14 mouse cellular contexts compared by ENCODE assay signal in the genomic region with DNA sequence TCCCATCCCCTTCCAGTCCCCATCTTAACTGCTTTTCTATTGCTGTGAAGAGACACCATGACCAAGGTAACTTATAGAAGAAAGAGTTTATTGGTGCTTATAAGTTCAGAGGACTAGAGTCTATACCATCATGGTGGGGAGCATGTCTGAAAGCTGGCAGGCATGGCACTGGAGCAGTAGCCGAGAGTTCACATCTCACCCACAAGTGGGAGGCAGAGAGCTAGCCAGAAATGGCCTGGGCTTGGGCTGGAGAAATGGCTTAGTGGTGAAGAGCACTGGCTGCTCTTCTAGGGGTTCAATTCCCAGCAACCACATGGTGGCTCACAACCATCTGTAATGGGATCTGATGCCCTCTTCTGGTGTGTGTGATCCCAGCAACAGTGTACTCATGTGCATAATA. TPM values are rescaled to one million over a fixed set of nuclear protein-coding genes. Genes with fewer than 3 reads are reported as not detected.
A peak's percentile ranks its signal among the peaks of the same experiment; 100 is the strongest.
DNase-seq lines count a peak whose midpoint lies in the region; ATAC-seq and TF ChIP-seq lines count a peak whose summit lies in the region.
"Had no signal": no experiment of that assay in that cellular context is flagged by ENCODE, and none has a peak within 500 bp of the region (broad histone marks: within the 10 kb centered on the region; RNA-seq: fewer than 3 reads in every experiment).

No protein-coding gene starts in this region.

- no peak overlapping the region for H3K9ac ChIP-seq in lung, embryonic 14.5 days
- peak overlapping the region; percentile 67 for H3K9ac ChIP-seq in liver, embryonic 11.5 days (ENCODE audit: low read depth, low read length)
- no peak overlapping the region for H3K9ac ChIP-seq in stomach, postnatal 0 days (ENCODE audit: low read length)
- H3K9ac ChIP-seq: embryonic facial prominence, embryonic 15.5 days had no signal

- H3K4me1 ChIP-seq in lung, embryonic 14.5 days (ENCODE audit: insufficient read depth), result no peaks in the 10 kb centered on the region
- H3K4me1 ChIP-seq in liver, embryonic 11.5 days (replicated peaks; ENCODE audit: control insufficient read depth, insufficient read depth, low read length), result peaks cover 57% of the 10 kb centered on the region
- no peaks in the 10 kb centered on the region; the same call in 1 of the 2 replicates for H3K4me1 ChIP-seq in stomach, postnatal 0 days (replicated peaks; ENCODE audit: control insufficient read depth, insufficient read depth)

- H3K4me2 ChIP-seq in lung, embryonic 14.5 days, result peak overlapping the region; percentile 18; the same call in 1 of the 2 replicates
- H3K4me2 ChIP-seq in liver, embryonic 11.5 days, result peak overlapping the region; percentile 73
- H3K4me2 ChIP-seq in stomach, postnatal 0 days (replicated peaks; ENCODE audit: low read depth), result no peak overlapping the region
- H3K4me2 ChIP-seq: embryonic facial prominence, embryonic 15.5 days had no signal

- peaks cover 39% of the 10 kb centered on the region for H3K27me3 ChIP-seq in lung, embryonic 14.5 days (ENCODE audit: insufficient read depth, low read length)
- peaks cover 7% of the 10 kb centered on the region for H3K27me3 ChIP-seq in liver, embryonic 11.5 days (replicated peaks; ENCODE audit: control insufficient read depth, insufficient read depth, low read length)
- no peaks in the 10 kb centered on the region for H3K27me3 ChIP-seq in stomach, postnatal 0 days (ENCODE audit: control insufficient read depth, insufficient read depth, low read length)

- ATAC-seq in CD4-positive, CD25-positive, alpha-beta regulatory T cell, adult 4 months, result no peak
- ATAC-seq in lung, embryonic 14.5 days (ENCODE audit: insufficient read depth), result no peak
- no peak for ATAC-seq in liver, embryonic 11.5 days (replicated peaks; ENCODE audit: low FRiP score)
- ATAC-seq in stomach, postnatal 0 days (ENCODE audit: low FRiP score, low TSS enrichment), result no peak
- ATAC-seq: intestine, embryonic 16.5 days had no signal

- H3K36me3 ChIP-seq in lung, embryonic 14.5 days (ENCODE audit: insufficient read depth), result no peaks in the 10 kb centered on the region
- no peaks in the 10 kb centered on the region for H3K36me3 ChIP-seq in liver, embryonic 11.5 days (ENCODE audit: control insufficient read depth, insufficient read depth, low read length)
- no peaks in the 10 kb centered on the region for H3K36me3 ChIP-seq in stomach, postnatal 0 days (ENCODE audit: control insufficient read depth, insufficient read depth, low read length)
- H3K36me3 ChIP-seq: embryonic facial prominence, embryonic 15.5 days; midbrain, embryonic 10.5 days had no signal

- H3K27ac ChIP-seq in lung, embryonic 14.5 days (ENCODE audit: low read depth), result no peak overlapping the region
- peak overlapping the region; percentile 92 for H3K27ac ChIP-seq in liver, embryonic 11.5 days (ENCODE audit: low read depth, low read length)
- H3K27ac ChIP-seq in stomach, postnatal 0 days (replicated peaks), result 0 out of 2 replicates have a peak overlapping the region, but pooled peaks have one; percentile 13
- H3K27ac ChIP-seq: embryonic facial prominence, embryonic 15.5 days; midbrain, embryonic 10.5 days had no signal

- WGBS in lung, embryonic 14.5 days, result 72% methylated on average over 1 of the region's 1 CpGs
- 54% methylated on average over 1 of the region's 1 CpGs for WGBS in liver, embryonic 11.5 days
- 67% methylated on average over 1 of the region's 1 CpGs for WGBS in stomach, postnatal 0 days

- no peaks in the 10 kb centered on the region for H3K9me3 ChIP-seq in lung, embryonic 14.5 days (ENCODE audit: low read depth, low read length)
- no peaks in the 10 kb centered on the region for H3K9me3 ChIP-seq in liver, embryonic 11.5 days (ENCODE audit: control insufficient read depth, low read length)
- H3K9me3 ChIP-seq in stomach, postnatal 0 days (ENCODE audit: control insufficient read depth, low read length), result no peaks in the 10 kb centered on the region
- H3K9me3 ChIP-seq: embryonic facial prominence, embryonic 15.5 days; midbrain, embryonic 10.5 days had no signal

- H3K4me3 ChIP-seq in lung, embryonic 14.5 days (ENCODE audit: low read depth, low read length), result no peak overlapping the region
- H3K4me3 ChIP-seq in liver, embryonic 11.5 days (ENCODE audit: low read depth, low read length), result peak overlapping the region; percentile 41
- H3K4me3 ChIP-seq in stomach, postnatal 0 days (ENCODE audit: low read depth, low read length), result no peak overlapping the region
- H3K4me3 ChIP-seq: embryonic facial prominence, embryonic 15.5 days; midbrain, embryonic 10.5 days had no signal

- DNase-seq in CD4-positive, CD25-positive, alpha-beta regulatory T cell, adult 2 months (ENCODE audit: low read depth, low spot score), result peak; percentile 56
- no peak for DNase-seq in lung, embryonic 14.5 days
- no peak for DNase-seq in lung, postnatal 14 days
- no peak for DNase-seq in liver, embryonic 11.5 days (ENCODE audit: low spot score)
- DNase-seq in stomach, postnatal 0 days (ENCODE audit: low spot score), result no peak
- no peak for DNase-seq in left cerebral cortex, adult 8-10 months (ENCODE audit: low spot score in 2 of 2)
- DNase-seq in right cerebral cortex, adult 2 months (ENCODE audit: low spot score in 2 of 2), result no peak
- DNase-seq: cerebellum, adult 11 months; gastrocnemius, postnatal 36 days had no signal

- TF ChIP-seq EP300 in stomach, postnatal 0 days (optimal IDR thresholded peaks at IDR 0.05), result no peak

- peak; percentile 33; the same call in 1 of the 2 replicates for TF ChIP-seq CTCF in lung, embryonic 14.5 days (IDR thresholded peaks at IDR 0.05; ENCODE audit: low read depth)
- TF ChIP-seq CTCF in stomach, postnatal 0 days (IDR thresholded peaks at IDR 0.05; ENCODE audit: low read depth), result peak; percentile 55

RNA-seq across cellular contexts. Expression of gene Grtp1, which starts 3.1 kb away (rescaled TPM):
- polyA plus RNA-seq in CD4-positive, CD25-positive, alpha-beta regulatory T cell, adult 4 months (2017; shearing (Covaris generic)), result 1 to 10 TPM; 2.8 to 3.2 TPM
- polyA plus RNA-seq in lung, embryonic 14.5 days (2014; fragmentation: Nextera tagmentation; extraction: Ambion mirVana), result 4.8 and 5.6 TPM in 2 replicates
- polyA plus RNA-seq in liver, embryonic 11.5 days (2014; fragmentation: Nextera tagmentation; extraction: Ambion mirVana), result 19.7 and 23.3 TPM in 2 replicates
- 30.6 and 31.8 TPM in 2 replicates for polyA plus RNA-seq in stomach, postnatal 0 days (2015; fragmentation: Nextera tagmentation; extraction: Ambion mirVana)
- 1 to 10 TPM; 5.1 to 7.4 (median 5.7) TPM for total RNA-seq in left cerebral cortex, adult 8-10 months (2022)

RNA-seq across cellular contexts. Expression of gene Lamp1, which starts 44.5 kb away (rescaled TPM):
- 10 to 100 TPM; 12.6 to 25.2 TPM for polyA plus RNA-seq in CD4-positive, CD25-positive, alpha-beta regulatory T cell, adult 4 months (2017; shearing (Covaris generic))
- polyA plus RNA-seq in lung, embryonic 14.5 days (2014; fragmentation: Nextera tagmentation; extraction: Ambion mirVana), result 309 and 315 TPM in 2 replicates
- 251 and 283 TPM in 2 replicates for polyA plus RNA-seq in liver, embryonic 11.5 days (2014; fragmentation: Nextera tagmentation; extraction: Ambion mirVana)
- 260 and 278 TPM in 2 replicates for polyA plus RNA-seq in stomach, postnatal 0 days (2015; fragmentation: Nextera tagmentation; extraction: Ambion mirVana)
- total RNA-seq in left cerebral cortex, adult 8-10 months (2022), result 100 to 1,000 TPM; 296 to 343 (median 307) TPM

RNA-seq across cellular contexts. Expression of gene Adprhl1, which starts 50.5 kb away (rescaled TPM):
- polyA plus RNA-seq in CD4-positive, CD25-positive, alpha-beta regulatory T cell, adult 4 months (2017; shearing (Covaris generic)), result under 1 TPM in 1 of 2 experiments, not detected in 1; 0.12 TPM
- 1.6 TPM in 1 of 2 replicates, not detected in the other for polyA plus RNA-seq in lung, embryonic 14.5 days (2014; fragmentation: Nextera tagmentation; extraction: Ambion mirVana)
- polyA plus RNA-seq in liver, embryonic 11.5 days (2014; fragmentation: Nextera tagmentation; extraction: Ambion mirVana), result 0.70 TPM in 1 of 2 replicates, not detected in the other
- 0.42 and 0.50 TPM in 2 replicates for polyA plus RNA-seq in stomach, postnatal 0 days (2015; fragmentation: Nextera tagmentation; extraction: Ambion mirVana)
- 1 to 10 TPM; 1.4 to 2.3 (median 1.7) TPM for total RNA-seq in left cerebral cortex, adult 8-10 months (2022)
- polyA plus RNA-seq: midbrain, embryonic 10.5 days; stomach, embryonic 14.5 days had no signal
